Mouse (Mus musculus) lung, adult 2 months (tissue): Measurements from ENCODE around the gene B3gnt9.

Experiments
- CTCF ChIP-seq: fragments of 200-500 bp; IDR thresholded peaks from 2 replicates; pipeline ENCODE4 v1.5.1; 2011; ENCODE audit warnings: mild to moderate bottlenecking, low read length, control low read depth; ENCODE audit not compliant: insufficient read depth
- POLR2A ChIP-seq: fragments of 200-500 bp; IDR thresholded peaks from 2 replicates; pipeline ENCODE4 v1.6.1; 2011; ENCODE audit warnings: low read depth, mild to moderate bottlenecking, control low read depth, low read length, borderline replicate concordance; ENCODE audit errors: extremely low read depth

DNA sequence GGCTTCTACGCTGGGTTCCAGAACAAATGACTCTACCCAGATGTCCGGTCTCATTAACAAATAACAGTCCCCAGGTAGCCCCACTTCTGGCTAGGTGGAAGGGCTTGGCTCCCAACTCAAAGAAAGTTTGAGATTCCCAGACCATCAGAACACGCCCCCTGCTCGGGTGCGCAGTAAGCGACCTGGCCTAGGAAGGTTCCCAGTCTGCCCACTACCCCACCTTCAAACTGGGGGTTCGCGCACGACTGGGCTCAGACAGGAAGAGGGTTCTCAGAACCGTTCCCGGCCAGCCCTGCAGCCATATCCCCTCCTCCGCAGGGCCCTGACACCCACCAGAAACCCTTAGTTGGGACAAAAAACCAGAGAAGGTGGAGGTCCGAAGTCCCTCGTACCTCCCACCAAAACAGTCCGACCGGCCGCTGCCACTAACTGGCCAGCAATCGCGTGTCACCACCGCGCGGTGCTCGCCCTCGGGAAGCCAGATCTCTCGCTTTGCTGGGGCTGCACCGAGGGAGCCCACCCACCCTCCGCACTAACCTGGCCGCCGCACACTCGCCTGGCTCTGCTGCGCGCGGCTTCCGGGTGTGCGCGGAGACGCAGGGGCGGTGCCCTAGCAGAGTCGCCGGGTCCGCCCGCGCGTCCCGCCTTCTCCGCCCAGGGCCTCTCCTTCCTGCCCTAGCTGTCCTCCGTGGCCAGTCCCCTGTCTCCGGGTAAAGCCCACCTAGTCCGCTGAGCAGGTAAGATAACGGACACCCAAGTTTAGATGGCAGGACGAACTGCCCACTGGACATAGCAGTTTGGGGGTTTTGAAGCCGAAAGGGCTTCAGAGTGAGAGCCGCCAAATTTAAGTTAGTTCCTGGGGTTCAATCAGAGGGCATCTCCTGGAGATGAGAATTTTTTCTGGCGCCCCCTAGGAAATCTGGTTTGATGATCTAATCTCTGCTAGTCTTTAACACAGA, 9.3 kb upstream of the B3gnt9 start, which contains the start of the genes Tradd and Fbxl8:
- TF ChIP-seq CTCF (no peak), POLR2A (peak; percentile 76; the same call in 1 of the 2 replicates)
